Mouse (Mus musculus): Measurements from ENCODE around the gene Stox1. TPM values are rescaled to one million over a fixed set of nuclear protein-coding genes. Genes with fewer than 3 reads are reported as not detected.

Gene Stox1
- polyA plus RNA-seq, 1 experiment from 2014 or later: 0.44 TPM

GRCm38 (mm10) chr10:62672359-62672758, 53.6 kb downstream of the Stox1 start:
- no peak overlapping the region for H3K27ac ChIP-seq (ENCODE audit: low read depth, low read length)
- no peak overlapping the region for H3K4me2 ChIP-seq (replicated peaks; ENCODE audit: low read depth)
- no peak overlapping the region for H3K9ac ChIP-seq (ENCODE audit: low read depth, low read length)
- no peaks in the 10 kb centered on the region for H3K36me3 ChIP-seq (ENCODE audit: control insufficient read depth, insufficient read depth)
- 96% methylated on average over 2 of the region's 2 CpGs for WGBS
- ATAC-seq: no peak
- TF ChIP-seq CTCF (IDR thresholded peaks at IDR 0.05; ENCODE audit: low read depth): peak; percentile 52
- H3K4me3 ChIP-seq (ENCODE audit: low read depth, low read length): no peak overlapping the region
- no peaks in the 10 kb centered on the region for H3K9me3 ChIP-seq (ENCODE audit: control insufficient read depth)
- no peaks in the 10 kb centered on the region for H3K4me1 ChIP-seq (replicated peaks; ENCODE audit: control insufficient read depth, insufficient read depth, low read length)
- H3K27me3 ChIP-seq (replicated peaks; ENCODE audit: control insufficient read depth, insufficient read depth, low read length): no peaks in the 10 kb centered on the region

GRCm38 (mm10) chr10:62669245-62669644, 56.7 kb downstream of the Stox1 start:
- H3K27ac ChIP-seq (ENCODE audit: low read depth, low read length): no peak overlapping the region
- ATAC-seq: no peak
- no peaks in the 10 kb centered on the region for H3K27me3 ChIP-seq (replicated peaks; ENCODE audit: control insufficient read depth, insufficient read depth, low read length)
- H3K9me3 ChIP-seq (ENCODE audit: control insufficient read depth): no peaks in the 10 kb centered on the region
- H3K4me1 ChIP-seq (replicated peaks; ENCODE audit: control insufficient read depth, insufficient read depth, low read length): no peaks in the 10 kb centered on the region
- H3K4me2 ChIP-seq (replicated peaks; ENCODE audit: low read depth): 0 out of 2 replicates have a peak overlapping the region, but pooled peaks have one; percentile 13
- H3K36me3 ChIP-seq (ENCODE audit: control insufficient read depth, insufficient read depth): no peaks in the 10 kb centered on the region
- WGBS: 43% methylated on average over 14 of the region's 14 CpGs
- TF ChIP-seq CTCF (IDR thresholded peaks at IDR 0.05; ENCODE audit: low read depth): no peak
- H3K9ac ChIP-seq (ENCODE audit: low read depth, low read length): no peak overlapping the region
- no peak overlapping the region for H3K4me3 ChIP-seq (ENCODE audit: low read depth, low read length)

- Histone ChIP-seq H3K9ac (ENCODE audit: low read depth, low read length) (no peak overlapping the region), H3K4me1 (replicated peaks; ENCODE audit: control insufficient read depth, insufficient read depth, low read length) (no peaks in the 10 kb centered on the region), H3K4me3 (ENCODE audit: low read depth, low read length) (no peak overlapping the region), H3K27me3 (replicated peaks; ENCODE audit: control insufficient read depth, insufficient read depth, low read length) (no peaks in the 10 kb centered on the region), H3K4me2 (replicated peaks; ENCODE audit: low read depth) (no peak overlapping the region), H3K9me3 (ENCODE audit: control insufficient read depth) (no peaks in the 10 kb centered on the region), H3K36me3 (ENCODE audit: control insufficient read depth, insufficient read depth) (no peaks in the 10 kb centered on the region), H3K27ac (ENCODE audit: low read depth, low read length) (peak overlapping the region; percentile 8; the same call in 1 of the 2 replicates)
- peak; percentile 26 for ATAC-seq
- 55% methylated on average over 2 of the region's 2 CpGs for WGBS
- TF ChIP-seq CTCF (IDR thresholded peaks at IDR 0.05; ENCODE audit: low read depth): no peak
These were observed 57.5 kb downstream of the Stox1 start for GRCm38 (mm10) chr10:62668463-62668862.

- Histone ChIP-seq H3K4me2 (replicated peaks; ENCODE audit: low read depth) (no peak overlapping the region), H3K4me3 (ENCODE audit: low read depth, low read length) (no peak overlapping the region), H3K27ac (ENCODE audit: low read depth, low read length) (peak overlapping the region; percentile 8; the same call in 1 of the 2 replicates), H3K27me3 (replicated peaks; ENCODE audit: control insufficient read depth, insufficient read depth, low read length) (no peaks in the 10 kb centered on the region), H3K36me3 (ENCODE audit: control insufficient read depth, insufficient read depth) (no peaks in the 10 kb centered on the region), H3K9ac (ENCODE audit: low read depth, low read length) (no peak overlapping the region), H3K4me1 (replicated peaks; ENCODE audit: control insufficient read depth, insufficient read depth, low read length) (no peaks in the 10 kb centered on the region), H3K9me3 (ENCODE audit: control insufficient read depth) (no peaks in the 10 kb centered on the region)
- ATAC-seq: peak; percentile 65
- 35% methylated on average over 5 of the region's 5 CpGs for WGBS
- no peak for TF ChIP-seq CTCF (IDR thresholded peaks at IDR 0.05; ENCODE audit: low read depth)
These were observed 57.9 kb downstream of the Stox1 start for GRCm38 (mm10) chr10:62668043-62668442.

- Histone ChIP-seq H3K4me1 (replicated peaks; ENCODE audit: control insufficient read depth, insufficient read depth, low read length) (no peaks in the 10 kb centered on the region), H3K36me3 (ENCODE audit: control insufficient read depth, insufficient read depth) (no peaks in the 10 kb centered on the region), H3K9me3 (ENCODE audit: control insufficient read depth) (no peaks in the 10 kb centered on the region), H3K27me3 (replicated peaks; ENCODE audit: control insufficient read depth, insufficient read depth, low read length) (no peaks in the 10 kb centered on the region), H3K4me2 (replicated peaks; ENCODE audit: low read depth) (peak overlapping the region; percentile 57), H3K4me3 (ENCODE audit: low read depth, low read length) (peak overlapping the region; percentile 24), H3K9ac (ENCODE audit: low read depth, low read length) (no peak overlapping the region), H3K27ac (ENCODE audit: low read depth, low read length) (peak overlapping the region; percentile 57)
- ATAC-seq: no peak
- TF ChIP-seq CTCF (IDR thresholded peaks at IDR 0.05; ENCODE audit: low read depth): no peak
- 56% methylated on average over 27 of the region's 27 CpGs for WGBS
These were observed 60.9 kb downstream of the Stox1 start for GRCm38 (mm10) chr10:62664963-62665590.

GRCm38 (mm10) chr10:62664171-62664570, 61.8 kb downstream of the Stox1 start:
- peak overlapping the region; percentile 57; the same call in 1 of the 2 replicates for H3K27ac ChIP-seq (ENCODE audit: low read depth, low read length)
- no peak for TF ChIP-seq CTCF (IDR thresholded peaks at IDR 0.05; ENCODE audit: low read depth)
- no peaks in the 10 kb centered on the region for H3K9me3 ChIP-seq (ENCODE audit: control insufficient read depth)
- no peaks in the 10 kb centered on the region for H3K4me1 ChIP-seq (replicated peaks; ENCODE audit: control insufficient read depth, insufficient read depth, low read length)
- H3K27me3 ChIP-seq (replicated peaks; ENCODE audit: control insufficient read depth, insufficient read depth, low read length): no peaks in the 10 kb centered on the region
- no peak overlapping the region for H3K4me2 ChIP-seq (replicated peaks; ENCODE audit: low read depth)
- no peak for ATAC-seq
- no peaks in the 10 kb centered on the region for H3K36me3 ChIP-seq (ENCODE audit: control insufficient read depth, insufficient read depth)
- no peak overlapping the region for H3K4me3 ChIP-seq (ENCODE audit: low read depth, low read length)
- H3K9ac ChIP-seq (ENCODE audit: low read depth, low read length): no peak overlapping the region
- 84% methylated on average over 10 of the region's 10 CpGs for WGBS

All from intestine, postnatal 0 days (tissue).